Mouse (Mus musculus): ENCODE results near the gene Calm1. TPM values are rescaled to one million over a fixed set of nuclear protein-coding genes. Genes with fewer than 3 reads are reported as not detected.

The Calm1 gene
- polyA plus RNA-seq (2014; fragmentation: Nextera tagmentation; extraction: Ambion mirVana) = 1,610 and 1,758 TPM in 2 replicates

DNA sequence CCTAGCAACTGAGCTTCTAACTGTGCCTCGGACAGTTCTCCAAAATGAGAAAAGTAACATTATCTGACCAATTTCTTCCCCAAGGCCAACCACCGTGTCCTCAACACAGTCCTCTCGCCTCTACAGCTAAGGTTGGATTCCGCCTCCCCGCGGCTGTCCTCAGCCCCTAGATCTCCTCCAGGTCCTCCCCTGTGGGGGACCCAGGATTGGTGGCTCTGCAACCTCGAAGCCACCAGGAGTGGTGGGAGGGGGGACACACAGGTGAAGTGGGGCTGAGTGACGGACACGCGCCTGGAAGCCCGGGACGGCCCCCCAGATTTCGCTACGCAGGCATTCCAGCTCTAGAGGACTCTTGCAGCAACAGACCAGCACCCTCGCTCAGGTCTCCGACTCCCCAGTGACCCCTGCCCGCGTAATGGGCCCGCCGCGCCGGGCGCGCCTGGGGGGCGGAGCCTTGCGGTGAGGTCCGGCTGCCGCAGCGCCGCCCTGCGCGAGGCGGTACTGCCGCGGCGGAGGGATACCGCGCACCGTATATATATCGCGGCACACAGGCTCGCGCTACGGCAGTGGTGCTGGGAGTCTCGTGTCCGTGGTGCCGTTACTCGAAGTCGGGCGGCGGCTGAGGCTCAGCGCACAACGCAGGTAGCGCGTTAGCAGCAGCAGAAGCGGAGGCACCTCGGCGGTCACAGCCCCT lies at the start of gene Calm1:
Calm1 (plus strand) TSS at position 469 of the 694 bp plus-strand sequence.
- Histone ChIP-seq H3K4me1 (ENCODE audit: insufficient read depth) (0 out of 2 replicates have a peak, but pooled peaks cover 4% of the 10 kb centered on the region), H3K27ac (ENCODE audit: low read depth) (peak within 1 kb of the TSS; percentile 89), H3K9me3 (ENCODE audit: low read depth, low read length) (no peaks in the 10 kb centered on the region), H3K4me3 (ENCODE audit: low read depth, low read length) (peak within 1 kb of the TSS; percentile 98), H3K4me2 (peak within 1 kb of the TSS; percentile 89), H3K27me3 (ENCODE audit: insufficient read depth, low read length) (no peaks in the 10 kb centered on the region), H3K36me3 (ENCODE audit: insufficient read depth) (peaks cover 19% of the 10 kb centered on the region), H3K9ac (peak within 1 kb of the TSS; percentile 91)
- ATAC-seq (ENCODE audit: insufficient read depth) (peak; percentile 88), DNase-seq (peak; percentile 97)
- WGBS = 1% methylated on average over 58 of the region's 58 CpGs
- TF ChIP-seq CTCF (IDR thresholded peaks at IDR 0.05; ENCODE audit: low read depth) = peak; percentile 15; the same call in 1 of the 2 replicates

DNA sequence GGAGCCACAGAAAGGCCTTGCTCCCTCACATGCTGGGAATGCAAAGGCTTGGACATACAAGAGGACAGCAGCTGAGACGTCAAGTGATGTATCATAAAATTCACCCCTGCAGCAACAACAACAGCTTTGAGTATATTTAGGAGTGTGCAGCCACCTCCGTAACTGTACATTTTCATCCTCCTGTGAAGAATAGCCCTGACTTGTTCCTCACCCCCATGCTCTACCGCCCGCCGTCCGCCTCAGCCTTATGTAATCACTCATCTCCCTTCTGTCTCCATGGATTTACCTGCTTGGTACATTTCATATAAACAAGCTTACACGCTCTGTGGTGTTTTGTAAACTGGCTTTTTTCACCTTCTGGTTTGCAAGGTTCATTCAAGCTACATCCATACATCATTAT lies 46.8 kb upstream of the Calm1 start:
- Histone ChIP-seq H3K4me3 (ENCODE audit: low read depth, low read length) (no peak overlapping the region), H3K4me2 (no peak overlapping the region), H3K9ac (no peak overlapping the region), H3K36me3 (ENCODE audit: insufficient read depth) (peaks cover 47% of the 10 kb centered on the region), H3K4me1 (ENCODE audit: insufficient read depth) (no peaks in the 10 kb centered on the region), H3K27ac (ENCODE audit: low read depth) (no peak overlapping the region), H3K9me3 (ENCODE audit: low read depth, low read length) (no peaks in the 10 kb centered on the region), H3K27me3 (ENCODE audit: insufficient read depth, low read length) (no peaks in the 10 kb centered on the region)
- ATAC-seq (ENCODE audit: insufficient read depth) (no peak), DNase-seq (no peak)
- TF ChIP-seq CTCF (IDR thresholded peaks at IDR 0.05; ENCODE audit: low read depth) = no peak
- WGBS = 82% methylated on average over 7 of the region's 7 CpGs

DNA sequence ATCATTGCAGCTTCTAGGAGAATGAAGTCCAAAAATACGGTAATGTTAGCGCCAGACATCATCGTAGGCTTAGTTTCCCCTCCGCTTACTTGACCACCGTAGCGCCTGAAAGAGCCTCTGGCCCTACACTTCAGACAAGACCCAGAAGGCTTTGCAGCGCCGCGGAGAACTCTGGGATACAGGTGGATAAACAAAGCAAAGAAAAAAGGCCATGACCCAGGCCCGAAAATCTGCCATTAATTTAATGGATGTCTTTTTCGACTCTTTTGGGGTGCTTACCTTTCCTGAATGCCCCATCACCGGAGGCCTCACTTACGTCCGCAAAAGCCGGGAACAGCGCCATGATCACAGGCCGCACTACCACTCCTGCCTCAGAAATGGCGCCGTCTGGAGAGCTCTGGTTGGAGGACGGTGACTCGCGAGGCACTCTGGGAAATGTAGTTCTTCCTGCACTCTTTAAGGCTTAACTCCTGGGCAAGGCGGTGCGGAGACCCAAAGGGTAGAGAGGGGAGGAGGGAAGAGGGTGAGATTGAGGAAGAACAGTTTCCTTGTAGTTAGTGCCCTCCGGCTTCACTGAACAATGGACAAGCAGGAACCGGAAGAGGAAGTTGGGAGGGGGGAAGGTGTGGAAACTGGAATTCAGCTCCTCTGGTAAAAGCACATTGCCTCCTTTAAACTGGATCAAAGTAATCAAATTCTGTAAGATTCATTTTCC lies 39.8 kb upstream of the Calm1 start, which contains the start of gene Nrde2:
Nrde2 (minus strand) TSS at position 393 of the 715 bp plus-strand sequence.
- peak within 1 kb of the TSS; percentile 56 for H3K9ac ChIP-seq
- no peaks in the 10 kb centered on the region for H3K4me1 ChIP-seq (ENCODE audit: insufficient read depth)
- WGBS = 0% methylated on average over 26 of the region's 26 CpGs
- 0 out of 2 replicates have a peak, but pooled peaks have one; percentile 5 for TF ChIP-seq CTCF (IDR thresholded peaks at IDR 0.05; ENCODE audit: low read depth)
- H3K9me3 ChIP-seq (ENCODE audit: low read depth, low read length) = no peaks in the 10 kb centered on the region
- peak within 1 kb of the TSS; percentile 80 for H3K4me2 ChIP-seq
- no peaks in the 10 kb centered on the region for H3K27me3 ChIP-seq (ENCODE audit: insufficient read depth, low read length)
- ATAC-seq (ENCODE audit: insufficient read depth) = peak; percentile 99
- peak; percentile 96 for DNase-seq
- H3K36me3 ChIP-seq (ENCODE audit: insufficient read depth) = 0 out of 2 replicates have a peak, but pooled peaks cover 10% of the 10 kb centered on the region
- H3K27ac ChIP-seq (ENCODE audit: low read depth) = peak within 1 kb of the TSS; percentile 1; the same call in 1 of the 2 replicates
- peak within 1 kb of the TSS; percentile 44 for H3K4me3 ChIP-seq (ENCODE audit: low read depth, low read length)

DNA sequence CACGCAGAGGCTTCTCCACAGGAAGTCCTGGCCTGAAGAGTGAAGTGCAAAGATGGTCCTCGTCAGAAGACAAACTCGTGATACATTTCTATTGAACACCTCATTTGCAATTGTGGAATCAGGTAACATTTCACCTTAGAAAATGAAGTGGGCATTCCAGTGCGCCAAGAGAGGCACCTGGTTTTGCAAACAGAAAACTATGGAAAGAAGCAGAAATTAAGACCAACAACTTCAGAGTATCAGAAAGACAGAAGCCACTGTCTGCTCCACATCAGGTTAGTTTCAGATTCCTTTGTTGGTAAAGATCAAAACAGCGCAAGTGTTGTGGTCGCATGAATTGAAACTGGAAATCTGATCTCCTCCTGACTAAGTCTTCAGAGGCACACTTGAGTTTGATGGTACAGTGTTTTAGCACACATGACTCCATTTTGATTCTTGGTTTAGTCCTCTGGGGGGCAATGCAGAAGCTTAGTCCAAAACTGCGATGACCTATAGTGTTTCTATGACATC lies 34.2 kb upstream of the Calm1 start:
- Histone ChIP-seq H3K9ac (no peak overlapping the region), H3K4me3 (ENCODE audit: low read depth, low read length) (no peak overlapping the region), H3K9me3 (ENCODE audit: low read depth, low read length) (no peaks in the 10 kb centered on the region), H3K36me3 (ENCODE audit: insufficient read depth) (no peaks in the 10 kb centered on the region), H3K4me2 (no peak overlapping the region), H3K4me1 (ENCODE audit: insufficient read depth) (0 out of 2 replicates have a peak, but pooled peaks cover 2% of the 10 kb centered on the region), H3K27ac (ENCODE audit: low read depth) (no peak overlapping the region), H3K27me3 (ENCODE audit: insufficient read depth, low read length) (no peaks in the 10 kb centered on the region)
- 61% methylated on average over 7 of the region's 7 CpGs for WGBS
- no peak for ATAC-seq (ENCODE audit: insufficient read depth)
- no peak for DNase-seq
- TF ChIP-seq CTCF (IDR thresholded peaks at IDR 0.05; ENCODE audit: low read depth) = no peak

DNA sequence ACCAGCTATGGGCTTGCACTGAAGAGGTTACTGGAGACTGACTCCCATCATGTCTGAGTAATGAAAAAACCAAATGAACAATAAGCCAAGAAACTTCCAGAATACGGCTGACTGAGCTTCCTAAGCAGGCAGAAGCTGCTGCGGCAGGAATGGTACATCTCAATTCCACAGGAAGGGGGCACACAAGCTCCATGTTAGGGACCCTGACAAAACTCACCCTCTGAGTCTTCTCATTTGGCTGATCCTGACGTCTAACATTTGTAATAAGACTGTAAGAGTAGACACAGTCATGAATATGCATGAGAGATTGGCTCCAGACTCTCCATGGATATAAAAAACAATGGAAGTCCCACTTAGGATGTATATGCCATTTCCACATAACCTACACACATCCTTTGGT lies 33.1 kb upstream of the Calm1 start:
- Histone ChIP-seq H3K27me3 (ENCODE audit: insufficient read depth, low read length) (no peaks in the 10 kb centered on the region), H3K4me3 (ENCODE audit: low read depth, low read length) (no peak overlapping the region), H3K9me3 (ENCODE audit: low read depth, low read length) (no peaks in the 10 kb centered on the region), H3K36me3 (ENCODE audit: insufficient read depth) (no peaks in the 10 kb centered on the region), H3K27ac (ENCODE audit: low read depth) (no peak overlapping the region), H3K4me2 (no peak overlapping the region), H3K4me1 (ENCODE audit: insufficient read depth) (0 out of 2 replicates have a peak, but pooled peaks cover 2% of the 10 kb centered on the region), H3K9ac (no peak overlapping the region)
- DNase-seq (peak; percentile 81), ATAC-seq (ENCODE audit: insufficient read depth) (no peak)
- TF ChIP-seq CTCF (IDR thresholded peaks at IDR 0.05; ENCODE audit: low read depth) = peak; percentile 68
- WGBS = 28% methylated on average over 3 of the region's 3 CpGs

DNA sequence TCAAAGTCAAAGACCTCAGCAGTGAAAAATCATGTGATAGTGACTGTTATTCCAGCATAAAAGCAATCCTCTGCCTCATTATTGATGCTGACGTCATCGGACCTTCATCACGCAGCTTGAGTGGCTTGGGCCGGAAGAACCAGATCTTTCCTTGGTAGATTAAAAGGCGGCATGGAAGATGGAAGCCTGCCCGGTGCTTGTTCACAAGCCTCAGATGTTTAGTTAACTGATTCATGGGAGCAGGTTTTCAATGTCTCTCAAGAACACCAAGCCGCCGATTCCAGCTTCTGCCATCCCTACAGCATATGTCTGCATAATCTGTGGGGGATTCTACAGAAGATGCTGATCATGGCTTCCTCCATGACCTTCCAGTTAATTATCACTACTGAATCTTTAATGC lies 32.3 kb upstream of the Calm1 start:
- ATAC-seq (ENCODE audit: insufficient read depth) (no peak), DNase-seq (no peak)
- no peak overlapping the region for H3K4me2 ChIP-seq
- H3K27me3 ChIP-seq (ENCODE audit: insufficient read depth, low read length) = no peaks in the 10 kb centered on the region
- no peak overlapping the region for H3K9ac ChIP-seq
- H3K4me1 ChIP-seq (ENCODE audit: insufficient read depth) = 0 out of 2 replicates have a peak, but pooled peaks cover 2% of the 10 kb centered on the region
- 76% methylated on average over 8 of the region's 8 CpGs for WGBS
- H3K4me3 ChIP-seq (ENCODE audit: low read depth, low read length) = no peak overlapping the region
- no peak overlapping the region for H3K27ac ChIP-seq (ENCODE audit: low read depth)
- no peak for TF ChIP-seq CTCF (IDR thresholded peaks at IDR 0.05; ENCODE audit: low read depth)
- H3K9me3 ChIP-seq (ENCODE audit: low read depth, low read length) = no peaks in the 10 kb centered on the region
- no peaks in the 10 kb centered on the region for H3K36me3 ChIP-seq (ENCODE audit: insufficient read depth)

DNA sequence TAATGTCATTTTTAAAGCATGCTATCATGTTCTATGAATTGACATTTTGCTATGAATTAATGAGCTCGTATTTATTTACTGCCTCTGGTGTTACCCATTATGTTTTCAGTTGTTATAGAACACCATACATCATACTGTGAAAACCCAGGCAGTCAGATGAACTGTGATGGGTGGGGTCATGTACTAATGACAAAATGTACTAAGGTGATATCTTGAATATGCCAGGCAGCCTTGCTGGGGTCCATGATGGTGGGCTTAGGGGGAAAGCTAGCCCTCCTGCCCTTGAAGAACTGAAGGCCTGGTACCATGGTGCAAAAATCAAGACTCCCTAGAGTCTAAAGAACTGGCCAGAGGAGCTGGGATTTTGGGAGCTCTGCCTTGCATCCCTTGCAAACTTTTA lies 31.7 kb upstream of the Calm1 start:
- H3K9ac ChIP-seq = no peak overlapping the region
- WGBS = 78% methylated on average over 1 of the region's 1 CpGs

More for the DNA sequence above, 31.7 kb upstream of the Calm1 start:
- Histone ChIP-seq H3K4me1 (ENCODE audit: insufficient read depth) (0 out of 2 replicates have a peak, but pooled peaks cover 2% of the 10 kb centered on the region), H3K27ac (ENCODE audit: low read depth) (peak overlapping the region; percentile 50; the same call in 1 of the 2 replicates), H3K36me3 (ENCODE audit: insufficient read depth) (no peaks in the 10 kb centered on the region), H3K4me3 (ENCODE audit: low read depth, low read length) (no peak overlapping the region), H3K27me3 (ENCODE audit: insufficient read depth, low read length) (no peaks in the 10 kb centered on the region), H3K4me2 (peak overlapping the region; percentile 62), H3K9me3 (ENCODE audit: low read depth, low read length) (no peaks in the 10 kb centered on the region)
- no peak for TF ChIP-seq CTCF (IDR thresholded peaks at IDR 0.05; ENCODE audit: low read depth)
- no peak for ATAC-seq (ENCODE audit: insufficient read depth)
- DNase-seq = no peak
